Mouse (Mus musculus): ENCODE data around the gene Rapsn.

GRCm38 (mm10) chr2:90986055-90986454, 49.4 kb upstream of the Rapsn start:
- TF ChIP-seq TAL1 (conservative IDR thresholded peaks at IDR 0.05; ENCODE audit: low read depth, low read length) (no peak), GATA1 (IDR thresholded peaks at IDR 0.05; ENCODE audit: borderline replicate concordance, low read length) (no peak), CTCF (IDR thresholded peaks at IDR 0.05; ENCODE audit: low read depth, low read length) (no peak)
